Mouse (Mus musculus) cerebellum, adult 9-10 months (tissue): Measurements from ENCODE around the gene Msantd3.
A peak's percentile ranks its signal among the peaks of the same experiment; 100 is the strongest.

Experiments used
- DNase-seq: peaks from one replicate; pipeline ENCODE4 v3.0.0; 2022

Gene Msantd3

DNA sequence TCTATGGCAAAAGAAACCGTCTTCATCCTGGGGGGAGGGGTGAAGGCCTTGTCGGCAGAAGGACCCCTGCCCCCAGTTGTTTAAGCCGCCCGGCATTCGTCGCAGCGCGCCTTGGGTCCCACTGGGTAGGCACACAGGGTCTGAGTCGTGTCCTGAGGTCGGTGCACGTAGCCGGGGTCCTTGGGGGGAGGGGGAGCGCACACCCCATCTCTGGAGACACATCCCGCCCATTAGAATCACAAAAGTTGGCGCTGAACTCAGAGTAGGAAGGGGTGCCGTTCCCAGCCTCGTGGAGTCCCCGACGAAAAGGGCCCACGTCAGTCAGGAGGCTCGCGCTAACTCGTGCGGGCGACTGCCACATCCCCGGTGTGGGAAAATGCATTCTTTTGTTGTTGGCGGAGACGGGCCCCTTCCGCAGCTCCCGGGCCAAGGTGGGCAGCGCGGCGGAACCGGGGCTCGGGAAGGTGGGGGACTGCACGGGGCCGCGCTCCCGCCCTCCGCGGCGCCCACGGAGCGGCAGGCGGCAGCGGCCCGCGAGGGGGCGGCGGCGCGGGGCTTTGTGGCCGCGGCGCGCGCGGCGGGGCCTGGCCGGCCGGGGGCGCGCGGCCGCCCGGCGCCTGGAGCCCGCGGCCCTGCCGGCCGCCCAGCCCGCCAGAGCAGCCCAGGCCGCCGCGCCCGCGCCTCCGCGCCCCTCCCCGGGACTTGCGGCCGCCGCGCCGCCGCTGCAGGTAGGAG is at the start of gene Msantd3:
Msantd3 (plus strand) TSS at position 95 of the 735 bp plus-strand sequence.
- peak; percentile 60 for DNase-seq

DNA sequence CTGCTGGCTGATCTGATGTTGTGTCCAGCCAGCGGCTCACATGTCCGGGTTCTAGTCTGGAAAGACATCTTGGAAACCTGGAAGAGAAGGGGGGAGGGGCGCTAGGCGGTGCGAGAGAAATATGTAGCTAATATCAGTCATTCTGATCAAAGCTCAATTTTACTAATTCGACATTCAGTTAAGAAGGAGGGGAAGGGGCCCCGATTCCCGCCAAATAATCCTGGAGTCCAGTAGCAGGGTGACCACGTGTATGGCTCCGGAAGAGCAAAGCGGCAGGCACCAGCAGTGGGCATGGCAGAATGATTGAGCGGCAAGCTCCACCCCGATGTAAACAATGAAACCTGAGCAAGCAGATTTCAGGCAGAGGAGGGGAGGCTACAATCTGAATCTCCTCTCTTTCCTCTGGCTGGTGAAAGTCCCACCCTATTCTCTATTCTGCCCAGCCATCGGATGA is 48.4 kb upstream of the Msantd3 start:
- DNase-seq = no peak

DNA sequence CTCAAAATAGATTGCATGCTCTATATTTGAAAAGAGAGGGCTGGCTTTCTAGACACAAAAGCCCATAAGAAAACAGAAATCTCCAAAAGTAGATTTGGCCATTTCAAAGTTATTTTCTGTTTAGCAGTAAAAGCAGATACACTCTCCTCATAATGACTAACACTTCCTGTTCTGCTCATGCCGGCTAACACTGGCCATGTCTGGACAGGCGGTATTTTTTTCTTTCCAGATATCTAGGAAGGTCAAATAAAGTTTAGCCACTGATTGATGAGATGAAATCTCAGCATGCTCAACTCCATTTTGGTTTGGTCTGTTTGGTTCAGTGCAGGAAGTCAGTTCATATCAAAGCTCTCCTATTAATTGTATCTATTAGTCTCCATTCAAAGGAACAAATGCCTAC is 47.2 kb upstream of the Msantd3 start:
- no peak for DNase-seq

DNA sequence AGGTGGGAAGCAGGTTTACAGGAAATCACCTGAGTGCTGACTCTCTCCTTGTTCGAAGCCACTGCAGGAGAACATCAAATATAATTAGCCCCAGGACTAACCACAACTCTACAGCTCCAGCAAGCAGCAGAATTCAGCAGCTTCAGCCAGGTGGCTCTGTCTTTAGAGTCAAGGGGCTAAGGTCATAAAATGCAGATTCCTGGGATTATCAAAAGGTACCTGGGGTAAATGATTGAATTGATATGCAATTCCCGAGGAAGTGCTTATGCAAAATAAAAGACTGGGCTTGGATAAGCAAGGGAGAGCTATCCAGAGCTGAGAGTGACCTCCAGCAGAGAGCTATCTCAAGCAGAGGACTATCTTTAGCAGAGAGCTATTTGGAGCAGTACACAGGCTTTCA is 28.9 kb upstream of the Msantd3 start:
- no peak for DNase-seq

DNA sequence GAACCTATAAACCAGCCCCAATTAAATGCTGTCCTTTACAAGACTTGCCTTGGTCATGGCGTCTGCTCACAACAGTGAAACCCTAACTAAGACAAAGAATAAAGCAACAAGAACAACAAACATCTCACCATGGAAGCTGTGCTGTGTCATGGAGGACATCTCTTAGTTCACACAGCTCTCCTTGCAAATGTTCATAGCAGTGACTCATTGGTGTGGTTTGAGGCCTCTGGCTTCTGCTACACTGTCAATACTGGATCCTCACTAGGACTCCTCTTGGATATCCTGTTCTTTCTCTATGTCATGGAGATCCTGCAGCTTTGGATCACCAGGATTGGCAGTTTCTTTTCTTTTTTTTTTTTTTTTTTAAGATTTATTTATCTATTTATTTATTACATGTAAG is 10.2 kb upstream of the Msantd3 start:
- DNase-seq = no peak

DNA sequence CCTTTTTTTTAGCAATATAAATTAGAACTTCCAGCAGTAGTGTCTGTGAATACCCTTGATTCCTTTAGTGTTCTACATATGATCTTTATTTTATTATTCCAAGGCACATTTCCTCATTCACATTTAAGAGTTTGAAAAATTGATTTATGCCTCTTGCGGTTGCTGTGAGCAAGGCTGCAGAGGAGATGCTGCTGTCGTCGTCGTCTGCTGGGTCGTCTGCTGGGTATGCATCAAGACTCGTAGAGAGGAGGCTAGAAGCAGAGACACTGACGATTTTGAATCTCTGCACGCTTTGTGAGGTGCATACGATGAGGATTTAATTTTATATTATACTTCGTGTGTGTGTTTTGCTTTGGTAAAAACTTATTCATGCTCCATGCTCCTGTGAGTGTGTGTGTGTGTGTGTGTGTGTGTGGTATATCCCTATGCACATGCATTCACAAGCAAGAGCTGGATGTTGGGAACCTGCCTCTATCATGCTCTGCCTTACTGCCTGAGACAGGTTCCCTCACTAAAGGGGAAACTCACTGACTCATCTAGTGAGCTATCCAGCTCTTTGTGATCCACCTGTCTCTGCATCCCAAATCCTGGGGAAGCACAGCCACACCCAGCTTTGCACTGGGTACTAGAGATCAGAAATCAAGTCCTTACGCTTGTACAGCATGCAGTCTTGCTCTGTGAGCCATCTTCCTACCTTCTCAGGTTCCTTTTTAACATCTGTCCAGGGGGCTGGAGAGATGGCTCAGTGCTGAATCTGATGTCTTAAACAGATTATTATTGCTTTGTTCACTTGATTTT is 7.7 kb upstream of the Msantd3 start:
- DNase-seq = no peak

GRCm38 (mm10) chr4:48536275-48536674 is 3.5 kb upstream of the Msantd3 start:
- DNase-seq = no peak

- DNase-seq = no peak
These were observed 2.7 kb upstream of the Msantd3 start for GRCm38 (mm10) chr4:48537024-48537423.

DNA sequence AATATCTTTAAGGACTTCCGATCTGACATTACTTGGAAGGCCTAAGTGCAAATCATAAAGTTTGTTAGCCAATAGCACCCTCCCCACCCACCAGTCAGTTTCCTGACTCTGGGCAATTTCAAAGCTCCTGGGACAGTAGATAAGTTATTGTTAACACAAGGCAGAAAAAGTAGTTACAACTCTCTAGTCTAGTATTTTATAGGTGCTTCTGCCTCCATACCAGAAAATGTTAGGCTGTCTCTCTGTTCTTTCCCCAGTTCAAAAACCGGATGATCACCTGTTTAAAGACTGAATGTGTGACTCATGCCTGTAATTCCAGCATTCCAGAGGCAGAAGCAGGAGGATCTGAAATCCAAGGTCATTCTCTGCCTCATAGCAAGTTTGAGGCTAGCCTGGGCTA is 1.2 kb upstream of the Msantd3 start:
- no peak for DNase-seq

GRCm38 (mm10) chr4:48540576-48541111 is 909 bp downstream of the Msantd3 start:
- peak; percentile 58 for DNase-seq

- no peak for DNase-seq
These were observed 2.0 kb downstream of the Msantd3 start for GRCm38 (mm10) chr4:48541526-48542250.

DNA sequence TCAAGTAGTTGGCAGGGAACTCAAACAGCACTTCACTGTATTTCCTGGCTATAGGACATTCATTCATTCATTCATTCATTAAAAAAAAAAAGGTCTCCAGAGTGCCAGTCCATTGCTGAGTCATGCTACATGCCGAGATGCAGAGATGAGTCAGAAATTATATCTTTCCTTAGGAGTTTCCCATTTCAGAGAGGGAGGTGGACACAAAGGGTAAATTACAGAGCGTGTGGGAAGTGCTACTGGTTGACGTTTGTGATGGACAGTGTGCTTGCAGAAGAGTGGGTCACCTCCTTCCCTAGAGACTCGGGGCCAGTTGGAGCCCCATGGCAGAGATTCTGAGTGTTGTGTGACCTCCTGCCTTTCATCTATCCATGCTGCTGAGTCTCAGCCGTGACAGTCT is 2.6 kb downstream of the Msantd3 start:
- DNase-seq = no peak

GRCm38 (mm10) chr4:48543071-48543865 is 3.5 kb downstream of the Msantd3 start:
- no peak for DNase-seq

DNA sequence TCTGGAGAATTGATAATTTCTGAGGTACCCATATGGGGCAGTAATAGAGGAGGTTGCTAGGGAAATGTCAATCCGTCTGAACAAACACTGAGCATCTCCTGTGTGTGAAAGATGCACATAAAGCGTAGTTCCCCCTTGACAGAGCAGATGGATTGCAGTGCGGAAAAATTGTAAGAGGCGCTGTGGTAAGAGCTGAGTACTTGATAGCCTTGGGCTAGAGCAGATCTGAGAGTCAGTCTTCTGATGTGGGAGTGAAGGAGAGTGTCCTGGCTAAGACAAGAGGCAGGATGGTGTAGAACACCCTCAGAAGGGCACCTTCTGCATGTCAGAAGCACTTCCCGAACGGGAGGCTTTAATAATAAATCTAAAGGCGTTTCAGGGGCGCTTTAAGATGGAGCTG is 4.4 kb downstream of the Msantd3 start:
- DNase-seq = no peak

GRCm38 (mm10) chr4:48545966-48546365 is 6.2 kb downstream of the Msantd3 start:
- DNase-seq = no peak

- DNase-seq = no peak
These were observed 7.1 kb downstream of the Msantd3 start for GRCm38 (mm10) chr4:48546568-48547496.

GRCm38 (mm10) chr4:48548393-48549045 is 8.8 kb downstream of the Msantd3 start:
- DNase-seq = peak; percentile 51

DNA sequence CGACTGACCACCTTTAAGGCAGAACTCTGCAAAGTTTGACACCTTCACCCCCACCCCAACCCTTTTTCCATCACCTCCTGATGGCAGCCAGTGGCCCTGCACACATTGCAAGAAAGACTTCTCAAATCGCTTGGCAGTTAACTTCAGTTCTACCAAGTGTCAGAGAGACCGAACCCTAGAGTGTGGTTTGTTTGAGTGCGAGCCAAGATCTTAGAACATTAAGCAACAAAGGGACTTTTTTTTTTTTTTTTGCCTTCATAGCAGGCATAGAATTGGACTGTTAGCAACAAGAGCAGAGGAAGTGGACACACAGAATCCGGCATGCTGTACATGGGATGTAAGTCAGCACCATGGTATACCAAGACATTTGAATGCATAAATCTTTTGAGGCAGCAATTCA is 9.9 kb downstream of the Msantd3 start:
- DNase-seq = no peak

GRCm38 (mm10) chr4:48552486-48553064 is 12.8 kb downstream of the Msantd3 start:
- DNase-seq = no peak

- no peak for DNase-seq
These were observed 14.4 kb downstream of the Msantd3 start for GRCm38 (mm10) chr4:48554132-48554531.
